Mouse (Mus musculus): ENCODE data around the gene Muc5b. TPM values are rescaled to one million over a fixed set of nuclear protein-coding genes. Genes with fewer than 3 reads are reported as not detected.

Gene Muc5b
- not detected for total RNA-seq (2023)

GRCm38 (mm10) chr7:141838779-141839178 lies at the start of gene Muc5b:
Gene Muc5b, plus strand, starts transcription at chr7:141839070.

GRCm38 (mm10) chr7:141918407-141918806 lies 79.5 kb downstream of the Muc5b start, which contains the start of gene Tollip:
Gene Tollip, minus strand, starts transcription at chr7:141918507.

Other genes with a start within 250 kb of the Muc5b start
- gene Muc6, start 183.8 kb upstream of the Muc5b start, total RNA-seq (2023): not detected
- not detected for gene Muc2, start 148.7 kb upstream of the Muc5b start, total RNA-seq (2023)
- not detected for gene Muc5ac, start 50.1 kb upstream of the Muc5b start, total RNA-seq (2023)
- 10 to 100 TPM; 58.6 to 69.0 TPM for gene Tollip, start 79.4 kb downstream of the Muc5b start, total RNA-seq (2023)
- not detected for gene Brsk2, start 110.7 kb downstream of the Muc5b start, total RNA-seq (2023)
- gene Mob2, start 222.0 kb downstream of the Muc5b start, total RNA-seq (2023): 10 to 100 TPM; 38.2 to 38.6 TPM